Mouse (Mus musculus) liver, embryonic 16.5 days (tissue): ENCODE measurements around the gene Bmpr1a. TPM values are rescaled to one million over a fixed set of nuclear protein-coding genes. Genes with fewer than 3 reads are reported as not detected.
"Not testable (repeated sequence)": the region's sequence is repeated elsewhere in the genome, so short reads cannot be mapped to it uniquely, and the experiment has no call there.

Experiments
- ATAC-seq: fragments of 200-750 bp; cut with Nextera tagmentation; 2 replicates; pipeline ENCODE4 v1.8.0; 2017; ENCODE audit warnings: low read depth, mild to moderate bottlenecking, moderate number of reproducible peaks, moderate library complexity
- H3K27ac ChIP-seq: fragments of 300-500 bp; sonication (generic); 2 replicates; pipeline ENCODE4 v1.5.1; 2014; ENCODE audit warnings: mild to moderate bottlenecking, low read length
- H3K27me3 ChIP-seq: fragments of 300-500 bp; sonication (generic); 2 replicates; pipeline ENCODE4 v1.6.1; 2014; ENCODE audit warnings: low read depth, low read length, mixed read lengths; ENCODE audit not compliant: control insufficient read depth, insufficient read depth
- H3K36me3 ChIP-seq: fragments of 300-500 bp; sonication (generic); 2 replicates; pipeline ENCODE4 v1.6.1; 2014; ENCODE audit warnings: mild to moderate bottlenecking; ENCODE audit not compliant: control insufficient read depth, insufficient read depth
- H3K4me1 ChIP-seq: fragments of 300-500 bp; sonication (generic); 2 replicates; pipeline ENCODE4 v1.6.1; 2014; ENCODE audit warnings: low read depth, low read length, mixed read lengths; ENCODE audit not compliant: control insufficient read depth
- H3K4me2 ChIP-seq: fragments of 300-500 bp; sonication (generic); 2 replicates; pipeline ENCODE4 v1.6.1; 2014; ENCODE audit warnings: low read depth, low read length, mixed read lengths
- H3K4me3 ChIP-seq: fragments of 300-500 bp; sonication (generic); 2 replicates; pipeline ENCODE4 v1.5.1; 2014; ENCODE audit warnings: low read depth, mild to moderate bottlenecking, low read length
- H3K9ac ChIP-seq: fragments of 300-500 bp; sonication (generic); 2 replicates; pipeline ENCODE4 v1.6.1; 2014; ENCODE audit warnings: low read depth, low read length
- H3K9me3 ChIP-seq: fragments of 300-500 bp; sonication (generic); replicated peaks from 2 replicates; pipeline ENCODE4 v1.6.1; 2016; ENCODE audit warnings: low read length; ENCODE audit not compliant: control insufficient read depth
- WGBS: fragments of 180-500 bp; shearing (Covaris S2); extraction: QIAGEN DNeasy Blood & Tissue Kit; methylation state at CpG from one replicate; pipeline ENCODE4 v1.1.7; 2014; ENCODE audit not compliant: insufficient replicate concordance; 5-methylcytosine and 5-hydroxymethylcytosine counted together
- polyA plus RNA-seq: library from polyadenylated mRNA; unstranded; fragments of >200 nt; fragmentation: Nextera tagmentation; extraction: Ambion mirVana; gene quantifications from 2 replicates; pipeline ENCODE4 v1.2.1, GENCODE M21; 2015

Gene Bmpr1a
- polyA plus RNA-seq, 1 experiment from 2014 or later = 3.0 TPM

DNA sequence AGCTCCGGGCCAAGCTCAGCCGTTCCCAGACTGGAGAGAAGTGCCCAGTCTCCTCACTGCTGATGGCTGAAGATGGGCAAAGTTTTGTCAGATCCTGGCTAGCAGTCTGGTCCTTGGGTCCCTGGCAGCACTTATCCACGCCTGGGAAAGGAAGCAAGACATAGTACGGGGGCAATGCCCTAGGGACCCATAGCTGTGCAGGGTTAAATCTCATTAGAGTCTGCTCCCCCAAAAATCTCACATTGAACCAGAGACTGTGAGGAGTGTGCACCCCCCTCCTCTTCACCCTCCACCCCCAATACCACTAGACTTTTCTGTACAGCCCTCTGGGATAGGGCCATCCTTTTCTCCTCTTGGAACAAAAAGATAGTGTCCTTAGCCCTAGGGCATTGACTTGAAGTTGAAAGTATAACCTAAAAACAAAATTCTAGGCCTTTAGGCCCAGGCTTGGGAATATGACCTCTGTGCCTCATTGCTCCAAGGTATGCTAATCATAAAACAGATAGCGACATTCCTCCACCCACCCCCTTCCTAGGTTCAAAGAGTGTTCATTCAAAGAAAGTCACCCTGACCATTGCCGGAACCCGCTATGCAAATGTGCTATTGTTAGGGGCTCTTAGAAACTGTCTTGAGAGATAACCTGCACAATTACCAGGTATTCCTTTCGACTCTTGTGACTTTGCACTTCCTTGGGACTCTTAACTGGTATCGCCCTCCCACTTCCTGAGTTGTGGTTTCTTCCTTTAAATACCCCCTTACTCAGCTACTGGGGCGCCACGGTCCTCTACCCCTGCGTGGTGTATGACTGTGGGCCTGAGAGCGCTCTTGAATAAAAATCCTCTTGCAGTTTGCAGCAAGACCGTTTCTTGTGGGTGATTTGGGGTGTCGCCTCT is 138.6 kb downstream of the Bmpr1a start:
- not testable (repeated sequence) for ATAC-seq, H3K9ac ChIP-seq, H3K36me3 ChIP-seq, H3K4me2 ChIP-seq, H3K9me3 ChIP-seq, H3K4me1 ChIP-seq, H3K27ac ChIP-seq, H3K4me3 ChIP-seq, H3K27me3 ChIP-seq
- WGBS = 68% methylated on average over 15 of the region's 15 CpGs

DNA sequence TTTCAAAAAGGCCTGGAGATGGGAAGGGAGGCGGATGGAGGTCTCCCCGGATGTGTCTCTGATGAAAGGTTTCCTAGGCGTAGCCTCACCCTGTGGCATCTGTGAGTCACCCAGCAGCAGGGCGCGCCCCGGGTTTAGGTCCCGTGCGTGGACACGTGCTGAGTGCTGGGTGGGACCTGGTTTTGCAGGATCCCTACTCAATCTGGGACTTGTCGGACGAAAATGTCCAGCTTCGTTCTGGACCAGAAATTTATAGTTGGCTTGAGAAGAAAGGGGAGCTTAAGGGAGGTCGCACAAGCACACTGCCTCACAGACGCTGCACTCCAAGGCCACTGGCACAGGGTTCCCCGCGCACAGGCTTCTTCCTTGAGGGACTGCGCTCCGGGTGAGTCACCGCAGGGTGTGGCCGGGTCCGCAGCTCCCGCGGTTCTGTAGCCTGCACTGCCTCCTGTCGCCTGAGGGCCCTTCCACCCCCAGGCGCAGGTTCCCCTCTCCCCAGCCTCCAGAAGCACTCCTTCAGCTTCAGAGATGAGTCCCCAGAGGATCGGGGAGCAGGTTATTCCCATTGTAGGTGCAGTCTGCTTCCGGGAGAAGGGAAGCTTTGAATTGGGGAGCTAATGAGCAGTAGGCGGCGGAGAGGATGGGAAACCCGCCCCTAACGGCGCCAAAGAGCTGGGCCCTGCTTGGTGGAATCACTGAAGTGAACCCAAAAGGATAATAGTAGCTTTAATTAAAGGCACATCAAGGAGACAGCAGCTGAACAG is 139.5 kb downstream of the Bmpr1a start:
- Histone ChIP-seq H3K9ac (no peak overlapping the region), H3K36me3 (no peaks in the 10 kb centered on the region)

DNA sequence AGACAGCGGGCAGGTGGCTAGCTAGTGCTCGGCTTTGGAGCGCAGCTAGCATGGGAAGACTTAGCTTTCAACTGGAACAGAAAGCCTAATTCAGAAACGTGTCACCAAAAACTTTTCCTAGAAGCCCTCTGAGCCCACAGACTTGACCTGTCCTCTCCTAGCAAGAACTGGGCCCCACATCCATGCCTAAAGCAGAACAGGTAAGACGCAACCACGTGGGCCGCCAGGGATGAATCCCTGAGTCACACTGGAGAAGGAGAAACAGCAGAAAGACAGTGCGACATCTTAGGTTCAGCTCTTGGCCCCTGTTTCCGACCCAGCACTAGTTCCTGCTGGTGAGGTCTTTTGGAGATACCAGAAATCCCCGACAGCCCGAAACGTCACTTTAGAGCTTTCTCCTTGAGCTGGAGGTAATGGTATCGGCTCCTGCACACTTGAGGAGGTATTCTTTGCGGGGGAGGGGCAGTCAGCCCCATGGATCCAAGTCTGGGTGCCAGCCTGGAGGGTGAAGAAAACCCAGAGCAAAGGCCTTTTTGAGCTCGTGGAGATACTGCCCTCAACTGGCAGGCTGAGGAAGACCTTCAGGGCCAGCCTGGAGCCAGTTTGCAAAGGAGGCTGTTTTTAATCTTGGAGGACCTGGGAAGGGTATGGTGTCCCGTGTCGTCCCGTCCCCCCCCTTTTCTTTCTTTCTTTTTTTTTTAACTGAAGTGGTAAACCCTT is 140.3 kb downstream of the Bmpr1a start:
- Histone ChIP-seq H3K27ac (no peak overlapping the region), H3K9ac (no peak overlapping the region), H3K9me3 (no peaks in the 10 kb centered on the region), H3K4me1 (no peaks in the 10 kb centered on the region; the same call in 1 of the 2 replicates), H3K36me3 (no peaks in the 10 kb centered on the region), H3K27me3 (no peaks in the 10 kb centered on the region), H3K4me3 (no peak overlapping the region), H3K4me2 (peak overlapping the region; percentile 55)
- WGBS = 29% methylated on average over 18 of the region's 18 CpGs
- no peak for ATAC-seq

More for the DNA sequence above, 139.5 kb downstream of the Bmpr1a start:
- Histone ChIP-seq H3K9me3 (no peaks in the 10 kb centered on the region), H3K4me1 (no peaks in the 10 kb centered on the region; the same call in 1 of the 2 replicates), H3K4me3 (peak overlapping the region; percentile 18), H3K27ac (no peak overlapping the region), H3K27me3 (no peaks in the 10 kb centered on the region), H3K4me2 (peak overlapping the region; percentile 55)
- WGBS = 11% methylated on average over 32 of the region's 32 CpGs
- no peak for ATAC-seq

DNA sequence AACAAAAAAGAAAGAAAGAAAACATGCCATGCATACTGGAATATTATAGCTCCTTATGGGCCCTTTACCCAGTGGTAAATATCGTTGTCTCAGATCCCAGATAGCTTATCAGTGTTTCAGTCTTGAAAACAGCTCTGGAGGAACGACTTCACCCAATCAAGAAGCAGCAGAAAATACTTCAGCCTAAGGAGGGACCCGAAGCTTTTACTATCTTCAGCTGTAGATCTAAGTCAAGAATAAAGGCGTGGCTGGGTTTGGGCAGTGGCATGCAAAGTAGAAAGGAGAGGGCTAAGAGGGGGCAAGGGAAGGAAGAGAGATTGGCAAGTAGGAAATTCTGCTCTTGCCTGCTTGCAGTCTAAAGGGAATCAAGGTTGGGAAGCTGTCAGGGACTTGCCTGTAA is 141.0 kb downstream of the Bmpr1a start:
- no peak overlapping the region for H3K27ac ChIP-seq
- ATAC-seq = no peak
- H3K27me3 ChIP-seq = no peaks in the 10 kb centered on the region
- no peak overlapping the region for H3K4me2 ChIP-seq
- H3K4me3 ChIP-seq = no peak overlapping the region
- no peaks in the 10 kb centered on the region for H3K36me3 ChIP-seq
- 18% methylated on average over 4 of the region's 4 CpGs for WGBS
- H3K9me3 ChIP-seq = no peaks in the 10 kb centered on the region
- H3K4me1 ChIP-seq = no peaks in the 10 kb centered on the region; the same call in 1 of the 2 replicates
- H3K9ac ChIP-seq = no peak overlapping the region

Other genes with a start within 250 kb of the Bmpr1a start
- gene Shld2, start 192.8 kb downstream of the Bmpr1a start, polyA plus RNA-seq = 7.6 and 8.3 TPM in 2 replicates
- 145 and 155 TPM in 2 replicates for gene Glud1, start 192.6 kb downstream of the Bmpr1a start, polyA plus RNA-seq
- gene Fam25c, start 147.9 kb downstream of the Bmpr1a start, polyA plus RNA-seq = 0.35 and 0.57 TPM in 2 replicates
- gene Sncg, start 128.6 kb downstream of the Bmpr1a start, polyA plus RNA-seq = 0.11 and 0.24 TPM in 2 replicates
- 3.0 and 3.4 TPM in 2 replicates for gene Mmrn2, start 127.9 kb downstream of the Bmpr1a start, polyA plus RNA-seq
- not detected in 2 replicates for gene 9230112D13Rik, start 19.5 kb upstream of the Bmpr1a start, polyA plus RNA-seq
- 2.0 and 6.0 TPM in 2 replicates for gene Ldb3, start 85.3 kb upstream of the Bmpr1a start, polyA plus RNA-seq
- 0.15 TPM in 1 of 2 replicates, not detected in the other for gene Opn4, start 96.8 kb upstream of the Bmpr1a start, polyA plus RNA-seq
- gene Wapl, start 170.6 kb upstream of the Bmpr1a start, polyA plus RNA-seq = 18.0 and 20.1 TPM in 2 replicates